Mouse (Mus musculus) midbrain, embryonic 10.5 days (tissue): ENCODE results near the gene Atg14. TPM values are rescaled to one million over a fixed set of nuclear protein-coding genes. Genes with fewer than 3 reads are reported as not detected.

ENCODE experiments used
- DNase-seq: peaks from one replicate; pipeline ENCODE4 v3.0.0-alpha.2; 2017; ENCODE audit warnings: low spot score
- H3K27ac ChIP-seq: fragments of 300-500 bp; sonication (generic); replicated peaks from 2 replicates; pipeline ENCODE4 v1.5.1; 2016; ENCODE audit warnings: mild to moderate bottlenecking
- H3K27me3 ChIP-seq: fragments of 300-500 bp; sonication (generic); 2 replicates; pipeline ENCODE4 v1.6.1; 2016; ENCODE audit warnings: low read depth, mild to moderate bottlenecking; ENCODE audit not compliant: poor library complexity, severe bottlenecking
- H3K36me3 ChIP-seq: fragments of 300-500 bp; sonication (generic); 2 replicates; pipeline ENCODE4 v1.6.1; 2016; ENCODE audit warnings: mild to moderate bottlenecking, moderate library complexity
- H3K4me1 ChIP-seq: fragments of 300-500 bp; sonication (generic); 2 replicates; pipeline ENCODE4 v1.6.1; 2016
- H3K4me3 ChIP-seq: fragments of 300-500 bp; sonication (generic); 2 replicates; pipeline ENCODE4 v1.5.1; 2016; ENCODE audit warnings: mild to moderate bottlenecking, moderate library complexity
- H3K9me3 ChIP-seq: fragments of 300-500 bp; sonication (generic); replicated peaks from 2 replicates; pipeline ENCODE4 v1.6.1; 2016; ENCODE audit warnings: mild to moderate bottlenecking
- WGBS: fragments of 180-500 bp; shearing (Covaris S2); methylation state at CpG from one replicate; pipeline ENCODE4 v1.1.7; 2016; 5-methylcytosine and 5-hydroxymethylcytosine counted together
- polyA plus RNA-seq: library from polyadenylated mRNA; unstranded; fragments of >200 nt; fragmentation: Nextera tagmentation; extraction: Ambion mirVana; gene quantifications from 2 replicates; pipeline ENCODE4 v1.2.1, GENCODE M21; 2016

Gene Atg14
- polyA plus RNA-seq, 1 experiment from 2014 or later, result 14.7 TPM

DNA sequence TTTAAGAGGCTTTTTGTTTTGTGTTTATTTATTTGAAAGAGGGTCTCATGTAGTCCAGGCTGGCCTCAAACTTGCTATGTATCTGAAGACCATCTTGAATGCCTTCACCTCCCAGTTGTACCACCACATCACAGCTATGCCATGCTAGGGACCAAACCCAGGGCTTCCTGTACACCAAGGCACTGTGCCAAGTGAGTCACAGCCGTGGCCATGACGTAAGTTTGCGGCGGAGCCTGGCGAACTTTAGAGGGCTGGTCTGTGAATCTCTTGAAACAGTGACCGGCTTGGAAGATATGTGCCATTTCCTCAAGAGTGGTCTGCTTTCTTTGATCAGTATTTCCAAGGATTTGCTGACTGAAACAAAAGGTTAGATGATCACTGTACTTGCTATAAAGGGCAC is 51.8 kb downstream of the Atg14 start:
- no peak for DNase-seq
- no peaks in the 10 kb centered on the region for H3K36me3 ChIP-seq
- H3K4me1 ChIP-seq, result no peaks in the 10 kb centered on the region
- H3K27ac ChIP-seq, result no peak overlapping the region
- no peaks in the 10 kb centered on the region for H3K27me3 ChIP-seq
- WGBS, result 94% methylated on average over 6 of the region's 6 CpGs
- H3K4me3 ChIP-seq, result no peak overlapping the region
- no peaks in the 10 kb centered on the region for H3K9me3 ChIP-seq

GRCm38 (mm10) chr14:47516755-47517154 is 53.7 kb downstream of the Atg14 start:
- 88% methylated on average over 6 of the region's 6 CpGs for WGBS
- Histone ChIP-seq H3K9me3 (no peaks in the 10 kb centered on the region), H3K4me1 (no peaks in the 10 kb centered on the region), H3K27ac (no peak overlapping the region), H3K36me3 (no peaks in the 10 kb centered on the region), H3K27me3 (no peaks in the 10 kb centered on the region), H3K4me3 (no peak overlapping the region)
- DNase-seq, result no peak

GRCm38 (mm10) chr14:47515636-47516035 is 54.8 kb downstream of the Atg14 start:
- Histone ChIP-seq H3K27me3 (no peaks in the 10 kb centered on the region), H3K4me1 (no peaks in the 10 kb centered on the region), H3K4me3 (no peak overlapping the region), H3K36me3 (no peaks in the 10 kb centered on the region), H3K27ac (no peak overlapping the region), H3K9me3 (no peaks in the 10 kb centered on the region)
- 88% methylated on average over 8 of the region's 8 CpGs for WGBS
- DNase-seq, result no peak

- DNase-seq, result no peak
- H3K4me1 ChIP-seq, result no peaks in the 10 kb centered on the region
- 78% methylated on average over 7 of the region's 7 CpGs for WGBS
- no peaks in the 10 kb centered on the region for H3K36me3 ChIP-seq
- H3K27me3 ChIP-seq, result no peaks in the 10 kb centered on the region
- H3K4me3 ChIP-seq, result no peak overlapping the region
- no peak overlapping the region for H3K27ac ChIP-seq
- no peaks in the 10 kb centered on the region for H3K9me3 ChIP-seq
Measured at GRCm38 (mm10) chr14:47514816-47515453, 55.5 kb downstream of the Atg14 start.

DNA sequence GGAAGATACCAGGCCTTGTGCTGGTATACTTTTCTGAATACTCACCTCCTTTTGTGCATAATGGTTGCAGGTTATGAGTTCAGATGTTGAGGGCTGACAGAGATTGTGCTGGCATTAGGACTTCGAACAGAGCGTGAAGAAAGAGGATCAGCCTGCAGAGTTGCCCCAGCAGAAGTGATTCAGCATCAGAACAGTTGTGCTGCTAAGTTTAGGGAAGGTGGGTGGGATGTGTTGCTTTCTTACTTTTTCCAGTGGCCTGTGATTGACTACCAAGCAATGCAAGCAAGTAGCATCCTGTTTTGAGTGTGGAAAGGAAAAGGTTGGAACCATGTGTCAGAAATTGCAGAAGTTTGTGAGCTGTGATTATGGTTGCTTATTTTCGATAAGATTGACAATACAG is 56.8 kb downstream of the Atg14 start:
- H3K4me3 ChIP-seq, result no peak overlapping the region
- DNase-seq, result no peak
- H3K27me3 ChIP-seq, result no peaks in the 10 kb centered on the region
- no peaks in the 10 kb centered on the region for H3K9me3 ChIP-seq
- no peaks in the 10 kb centered on the region for H3K36me3 ChIP-seq
- no peak overlapping the region for H3K27ac ChIP-seq
- WGBS, result 86% methylated on average over 3 of the region's 3 CpGs
- no peaks in the 10 kb centered on the region for H3K4me1 ChIP-seq

GRCm38 (mm10) chr14:47510244-47510643 is 60.2 kb downstream of the Atg14 start:
- no peak overlapping the region for H3K27ac ChIP-seq
- H3K9me3 ChIP-seq, result no peaks in the 10 kb centered on the region
- peaks cover 10% of the 10 kb centered on the region; the same call in 1 of the 2 replicates for H3K36me3 ChIP-seq
- no peaks in the 10 kb centered on the region for H3K4me1 ChIP-seq
- WGBS, result 89% methylated on average over 4 of the region's 4 CpGs
- no peak for DNase-seq
- H3K4me3 ChIP-seq, result no peak overlapping the region
- no peaks in the 10 kb centered on the region for H3K27me3 ChIP-seq

DNA sequence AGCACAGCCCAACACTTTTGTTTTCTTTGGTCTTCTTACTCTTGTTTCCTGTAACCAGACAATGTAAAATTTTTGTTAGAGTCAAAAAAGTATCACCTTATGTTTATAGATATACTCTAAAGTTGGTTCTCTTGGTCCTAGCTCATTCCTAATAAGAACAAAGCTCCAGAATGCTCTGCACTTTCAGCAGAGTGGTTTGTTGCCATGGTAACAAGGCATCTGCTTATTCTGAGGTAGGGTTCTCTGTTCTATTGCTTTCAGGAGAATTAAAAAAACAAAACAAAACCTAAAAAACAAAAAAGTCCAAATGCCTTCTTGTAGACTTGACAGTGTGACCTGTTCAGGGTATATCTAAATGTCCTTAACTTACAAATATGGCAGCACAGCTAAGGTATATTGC is 62.4 kb downstream of the Atg14 start:
- no peak for DNase-seq
- no peaks in the 10 kb centered on the region for H3K4me1 ChIP-seq
- no peak overlapping the region for H3K27ac ChIP-seq
- H3K9me3 ChIP-seq, result no peaks in the 10 kb centered on the region
- H3K4me3 ChIP-seq, result no peak overlapping the region
- peaks cover 15% of the 10 kb centered on the region for H3K36me3 ChIP-seq
- no peaks in the 10 kb centered on the region for H3K27me3 ChIP-seq

- no peaks in the 10 kb centered on the region for H3K27me3 ChIP-seq
- H3K36me3 ChIP-seq, result peaks cover 15% of the 10 kb centered on the region
- no peaks in the 10 kb centered on the region for H3K4me1 ChIP-seq
- no peak overlapping the region for H3K4me3 ChIP-seq
- 96% methylated on average over 5 of the region's 5 CpGs for WGBS
- DNase-seq, result no peak
- H3K27ac ChIP-seq, result no peak overlapping the region
- no peaks in the 10 kb centered on the region for H3K9me3 ChIP-seq
Measured at GRCm38 (mm10) chr14:47506676-47507075, 63.8 kb downstream of the Atg14 start.

DNA sequence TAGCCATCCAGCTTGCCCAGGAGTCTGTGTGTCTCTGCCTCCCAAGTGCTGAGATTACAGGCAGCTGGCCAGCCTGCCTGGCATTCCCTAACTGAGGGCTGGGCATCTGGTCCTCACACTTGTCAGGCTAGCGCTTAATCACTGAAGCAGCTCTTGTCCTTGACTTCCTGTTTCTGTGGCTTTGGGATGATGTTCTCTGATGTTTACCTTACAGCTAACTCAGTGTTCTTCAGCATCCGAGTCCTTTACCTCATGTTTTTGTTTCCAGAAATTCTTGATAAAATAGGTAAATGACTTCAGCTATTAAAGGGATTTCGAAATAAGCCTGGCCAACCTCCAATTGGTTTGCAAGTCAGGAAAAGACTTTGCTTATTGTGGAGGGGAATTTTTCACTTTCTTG is 66.4 kb downstream of the Atg14 start:
- Histone ChIP-seq H3K27ac (no peak overlapping the region), H3K4me1 (no peaks in the 10 kb centered on the region), H3K36me3 (peaks cover 15% of the 10 kb centered on the region), H3K4me3 (no peak overlapping the region), H3K9me3 (no peaks in the 10 kb centered on the region), H3K27me3 (no peaks in the 10 kb centered on the region)
- DNase-seq, result no peak
- 91% methylated on average over 3 of the region's 3 CpGs for whole genome bisulfite sequencing

- Histone ChIP-seq H3K36me3 (0 out of 2 replicates have a peak, but pooled peaks cover 7% of the 10 kb centered on the region), H3K4me1 (no peaks in the 10 kb centered on the region), H3K27me3 (no peaks in the 10 kb centered on the region), H3K27ac (no peak overlapping the region), H3K9me3 (no peaks in the 10 kb centered on the region), H3K4me3 (no peak overlapping the region)
- WGBS, result 64% methylated on average over 5 of the region's 5 CpGs
- no peak for DNase-seq
Measured at GRCm38 (mm10) chr14:47498632-47499031, 71.8 kb downstream of the Atg14 start.

GRCm38 (mm10) chr14:47497166-47497565 is 73.3 kb downstream of the Atg14 start:
- Histone ChIP-seq H3K4me1 (no peaks in the 10 kb centered on the region), H3K27ac (no peak overlapping the region), H3K4me3 (no peak overlapping the region), H3K9me3 (no peaks in the 10 kb centered on the region), H3K36me3 (0 out of 2 replicates have a peak, but pooled peaks cover 7% of the 10 kb centered on the region), H3K27me3 (no peaks in the 10 kb centered on the region)
- no peak for DNase-seq
- WGBS, result 83% methylated on average over 3 of the region's 3 CpGs

GRCm38 (mm10) chr14:47495951-47496350 is 74.5 kb downstream of the Atg14 start:
- H3K27ac ChIP-seq, result no peak overlapping the region
- H3K4me3 ChIP-seq, result no peak overlapping the region
- H3K4me1 ChIP-seq, result no peaks in the 10 kb centered on the region
- H3K9me3 ChIP-seq, result no peaks in the 10 kb centered on the region
- no peaks in the 10 kb centered on the region for H3K27me3 ChIP-seq
- DNase-seq, result no peak
- H3K36me3 ChIP-seq, result 0 out of 2 replicates have a peak, but pooled peaks cover 7% of the 10 kb centered on the region
- WGBS, result 95% methylated on average over 3 of the region's 3 CpGs

- peaks cover 6% of the 10 kb centered on the region for H3K4me1 ChIP-seq
- 92% methylated on average over 2 of the region's 2 CpGs for WGBS
- no peak overlapping the region for H3K4me3 ChIP-seq
- no peak overlapping the region for H3K27ac ChIP-seq
- DNase-seq, result no peak
- H3K36me3 ChIP-seq, result 0 out of 2 replicates have a peak, but pooled peaks cover 7% of the 10 kb centered on the region
- no peaks in the 10 kb centered on the region for H3K9me3 ChIP-seq
- H3K27me3 ChIP-seq, result no peaks in the 10 kb centered on the region
Measured at GRCm38 (mm10) chr14:47493592-47494361, 76.7 kb downstream of the Atg14 start.
